Mouse (Mus musculus): ENCODE data around the gene Atp5d.

- TF ChIP-seq POU5F1 (IDR thresholded peaks at IDR 0.05; ENCODE audit: borderline replicate concordance, low read length) (no peak), CTCF (conservative IDR thresholded peaks at IDR 0.05; ENCODE audit: low read length) (no peak), NANOG (IDR thresholded peaks at IDR 0.05; ENCODE audit: borderline replicate concordance, low read length) (no peak)
These were observed 543 bp upstream of the Atp5d start for GRCm38 (mm10) chr10:80137626-80138552.

Data from E14TG2a.4 (cell line).